ENCODE assay signal across 9 mouse cellular contexts in the genomic region with DNA sequence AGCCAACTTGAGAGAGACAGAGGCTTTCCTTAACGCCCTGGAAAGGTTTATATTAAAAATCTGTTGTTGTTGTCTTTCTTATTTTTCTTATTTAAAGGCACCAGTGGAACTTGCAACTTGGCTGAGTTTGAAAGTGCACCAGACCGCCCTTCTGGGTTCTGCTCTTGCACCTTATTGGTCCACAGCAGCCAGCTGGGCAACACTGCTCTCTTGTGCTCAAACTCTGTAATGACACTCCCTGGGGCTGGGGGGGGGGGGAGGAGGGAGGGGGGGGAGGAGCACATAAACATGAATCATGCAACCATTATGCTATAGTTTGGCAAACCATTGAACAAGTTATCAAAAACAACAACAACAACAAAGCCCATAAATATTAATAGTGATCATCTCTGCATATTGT. TPM values are rescaled to one million over a fixed set of nuclear protein-coding genes. Genes with fewer than 3 reads are reported as not detected.
A peak's percentile ranks its signal among the peaks of the same experiment; 100 is the strongest.
DNase-seq lines count a peak whose midpoint lies in the region; ATAC-seq and TF ChIP-seq lines count a peak whose summit lies in the region.
"Had no signal": no experiment of that assay in that cellular context is flagged by ENCODE, and none has a peak within 500 bp of the region (broad histone marks: within the 10 kb centered on the region; RNA-seq: fewer than 3 reads in every experiment).

No protein-coding gene starts in this region.

- peak; percentile 47 to 55 for DNase-seq in heart, adult 2 months
- DNase-seq in heart, postnatal 25 days (ENCODE audit: low spot score): no peak
- peak; percentile 37 for DNase-seq in urinary bladder, postnatal 25 days (ENCODE audit: low spot score)
- no peak for DNase-seq in urinary bladder, postnatal 10 days (ENCODE audit: low spot score)
- DNase-seq in embryo, embryonic 11 days: peak; percentile 69
- DNase-seq in layer of hippocampus, adult 8-10 months (ENCODE audit: low spot score in 2 of 2): no peak

- peak; percentile 66 for TF ChIP-seq CTCF in heart, adult 2 months (IDR thresholded peaks at IDR 0.05)

- no peaks in the 10 kb centered on the region; the same call in 1 of the 2 replicates for H3K36me3 ChIP-seq in heart, adult 2 months (ENCODE audit: control insufficient read depth, insufficient read depth, low read length)

- no peak for TF ChIP-seq EP300 in heart, adult 2 months (IDR thresholded peaks at IDR 0.05; ENCODE audit: insufficient read depth, low read depth, low read length)

- 7% methylated on average over 2 of the region's 2 CpGs for WGBS in heart, adult 2 months

- H3K9ac ChIP-seq in heart, adult 2 months (ENCODE audit: low read depth, low read length): no peak overlapping the region

- H3K27me3 ChIP-seq in heart, adult 2 months (ENCODE audit: control insufficient read depth, insufficient read depth, low read length): no peaks in the 10 kb centered on the region

- intact Hi-C loops in heart, adult 2 months (cut with DNase I): no loop called here
- intact Hi-C loops in heart, postnatal 25 days (cut with DNase I): loop anchor here (10.0 kb wide), 1 partner anchor 807 kb away; no protein-coding TSS in a partner anchor

- peaks cover 14% of the 10 kb centered on the region for H3K4me1 ChIP-seq in heart, adult 2 months (ENCODE audit: control insufficient read depth, insufficient read depth, low read length)

- H3K27ac ChIP-seq in heart, adult 2 months: no peak overlapping the region

- H3K4me3 ChIP-seq in heart, adult 2 months: no peak overlapping the region
- H3K4me3 ChIP-seq: megakaryocyte, embryonic 14.5 days had no signal

- no peaks in the 10 kb centered on the region; the same call in 1 of the 2 replicates for H3K79me2 ChIP-seq in heart, adult 2 months (replicated peaks; ENCODE audit: control insufficient read depth, insufficient read depth, low read length)

- no peak for TF ChIP-seq POLR2A in heart, adult 2 months (IDR thresholded peaks at IDR 0.05; ENCODE audit: insufficient read depth, low read depth, low read length)

- peak; percentile 84 for ATAC-seq in inflammation-experienced regulatory T-cells, adult 6 months
- ATAC-seq in megakaryocyte, adult 5-6 weeks (ENCODE audit: poor library complexity, severe bottlenecking): peak; percentile 94

RNA-seq across cellular contexts. Expression of a gene that starts 46.5 kb away (rescaled TPM):
- 1 to 10 TPM; 4.9 to 6.1 TPM for total RNA-seq in heart, adult 2 months (2021)
- 3.5 and 5.9 TPM in 2 replicates for polyA plus RNA-seq in heart, adult 2 months (2012; rRNA removed)
- 1 to 10 TPM; 6.0 to 6.3 TPM for total RNA-seq in heart, postnatal 25 days (2021)
- polyA plus RNA-seq in inflammation-experienced regulatory T-cells, adult 6 months (2017; shearing (Covaris generic)): 10 to 100 TPM in 2 of 3 experiments, 1 to 10 TPM in 1; 9.1 to 11.5 (median 11.1) TPM
- total RNA-seq in megakaryocyte, adult 5-6 weeks (2015): 12.8 and 14.2 TPM in 2 replicates
- 10.8 and 12.2 TPM in 2 replicates for total RNA-seq in megakaryocyte, adult 5-6 weeks (2017)
- total RNA-seq in layer of hippocampus, adult 8-10 months (2022): 10 to 100 TPM; 11.9 to 14.7 (median 13.0) TPM

Comparison
In these comparisons a context has a peak if more than half of its experiments do, and no peak if none do; other contexts are left out.
1. DNase-seq: peak in heart, adult 2 months (2 of 2), urinary bladder, postnatal 25 days (single experiment) and embryo, embryonic 11 days (single experiment); none in heart, postnatal 25 days (single experiment), urinary bladder, postnatal 10 days (single experiment) and layer of hippocampus, adult 8-10 months (0 of 2).